In the genomic region with DNA sequence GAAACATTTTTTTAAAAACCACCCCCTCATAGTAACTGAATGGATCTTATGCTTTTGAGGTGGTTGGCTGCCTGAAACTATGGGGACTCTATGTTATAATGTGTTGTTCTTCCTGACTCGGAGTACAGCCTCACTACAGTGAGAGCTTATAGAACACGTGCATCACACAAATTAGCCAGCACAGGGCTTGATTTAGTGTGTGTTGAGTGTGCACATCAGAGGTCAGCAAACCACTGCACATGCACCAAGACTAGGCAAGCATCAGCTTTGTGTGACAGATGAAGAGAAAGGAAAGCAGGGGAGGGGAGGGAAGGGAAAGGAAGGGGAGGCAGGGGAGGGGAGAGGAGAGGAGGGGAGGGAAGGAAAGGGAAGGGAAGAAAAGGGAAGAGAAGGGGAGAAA, we compare ENCODE assay signal across 26 mouse cellular contexts.
"Had no signal": no experiment of that assay in that cellular context is flagged by ENCODE, and none has a peak within 500 bp of the region (broad histone marks: within the 10 kb centered on the region; RNA-seq: fewer than 3 reads in every experiment).

No protein-coding gene starts in this region.

- H3K9ac ChIP-seq: heart, embryonic 13.5 days; heart, embryonic 15.5 days; hindbrain, embryonic 12.5 days; hindbrain, embryonic 14.5 days; limb, embryonic 12.5 days; liver, embryonic 13.5 days; liver, embryonic 15.5 days; liver, postnatal 0 days had no signal

- H3K27ac ChIP-seq: heart, adult 2 months; heart, embryonic 13.5 days; heart, embryonic 15.5 days; hindbrain, embryonic 12.5 days; hindbrain, embryonic 14.5 days; hindbrain, postnatal 0 days; layer of hippocampus, adult 2 months; left cerebral cortex, adult 2 months; limb, embryonic 12.5 days; liver, embryonic 13.5 days; liver, embryonic 15.5 days had no signal

- H3K9me3 ChIP-seq: heart, embryonic 13.5 days; heart, embryonic 15.5 days; hindbrain, embryonic 12.5 days; limb, embryonic 12.5 days; liver, embryonic 13.5 days; liver, embryonic 15.5 days had no signal

- DNase-seq: gastrocnemius, postnatal 14 days; gastrocnemius, postnatal 36 days; heart, adult 2 months; heart, postnatal 14 days; heart, postnatal 36 days; kidney, adult 11 months; kidney, adult 2 months; kidney, adult 9 months; kidney, postnatal 10 days; kidney, postnatal 25 days; kidney, postnatal 4 days; liver; liver, embryonic 13.5 days; liver, postnatal 0 days had no signal

- H3K4me2 ChIP-seq: heart, embryonic 11.5 days; heart, embryonic 13.5 days; heart, embryonic 15.5 days; hindbrain, embryonic 12.5 days; hindbrain, embryonic 14.5 days; limb, embryonic 12.5 days; liver, embryonic 11.5 days; liver, embryonic 13.5 days; liver, embryonic 15.5 days had no signal

- H3K27me3 ChIP-seq: heart, embryonic 15.5 days; liver, embryonic 13.5 days; liver, embryonic 15.5 days had no signal

- H3K36me3 ChIP-seq: heart, embryonic 13.5 days; heart, embryonic 15.5 days; hindbrain, embryonic 12.5 days; limb, embryonic 12.5 days; liver, embryonic 13.5 days; liver, embryonic 15.5 days had no signal

- H3K4me3 ChIP-seq: heart, adult 2 months; heart, embryonic 13.5 days; heart, embryonic 15.5 days; hindbrain, embryonic 12.5 days; layer of hippocampus, adult 2 months; left cerebral cortex, adult 2 months; limb, embryonic 12.5 days; liver, embryonic 13.5 days; liver, embryonic 15.5 days had no signal

- ATAC-seq: hindbrain, postnatal 0 days; intestine, embryonic 16.5 days; liver, postnatal 0 days had no signal
